Mouse (Mus musculus): ENCODE measurements at regions not wholly inside any gene's neighbourhood (a gene's known extent, or its start where the extent isn't known, plus 50 kb on each side); places are given as distances from the start of the nearest gene placed in this dataset.
A peak's percentile ranks its signal among the peaks of the same experiment; 100 is the strongest.

DNA sequence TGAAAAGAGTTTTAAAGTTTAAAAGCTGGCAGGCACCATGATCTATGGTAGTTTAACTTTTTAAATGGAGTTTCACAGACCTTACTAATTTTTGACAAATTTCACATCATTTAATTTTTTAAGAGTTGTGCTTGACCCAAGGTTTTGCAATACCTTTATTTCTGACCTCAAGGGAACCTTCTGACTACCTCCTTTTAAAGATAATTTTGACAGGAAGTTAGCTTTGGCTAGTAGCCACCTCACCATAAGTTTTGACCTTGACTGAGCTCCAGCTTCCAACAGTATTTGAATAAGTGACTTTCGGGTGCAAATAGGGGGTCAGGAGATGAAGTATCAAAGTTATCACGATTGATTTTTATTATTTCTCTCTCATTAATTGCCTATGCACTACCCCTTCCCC is 149.9 kb downstream of the Rpl36a-ps1 start:
- no peak for DNase-seq
- intact Hi-C loops (cut with DNase I): no loop called here

DNA sequence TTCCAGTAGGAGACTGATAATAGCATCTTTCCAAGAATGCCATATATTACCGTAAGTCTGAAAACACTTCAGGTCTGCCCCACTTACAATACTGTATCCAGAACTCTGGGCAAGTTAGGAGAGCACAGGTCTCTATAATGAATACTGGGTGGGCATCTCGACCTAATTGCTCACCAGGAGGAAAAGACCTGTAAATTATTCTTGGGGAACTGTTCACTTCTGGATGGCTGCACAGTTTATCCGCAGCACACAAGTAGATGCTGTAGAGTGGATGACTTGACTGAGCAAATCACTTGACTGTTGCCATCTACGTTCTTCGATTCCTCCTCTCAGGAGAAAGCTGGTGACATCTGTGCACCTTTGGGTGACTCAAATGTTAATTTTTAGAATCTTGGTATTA is 159.8 kb downstream of the Rpl36a-ps1 start:
- intact Hi-C loops (cut with DNase I): no loop called here
- DNase-seq: no peak

DNA sequence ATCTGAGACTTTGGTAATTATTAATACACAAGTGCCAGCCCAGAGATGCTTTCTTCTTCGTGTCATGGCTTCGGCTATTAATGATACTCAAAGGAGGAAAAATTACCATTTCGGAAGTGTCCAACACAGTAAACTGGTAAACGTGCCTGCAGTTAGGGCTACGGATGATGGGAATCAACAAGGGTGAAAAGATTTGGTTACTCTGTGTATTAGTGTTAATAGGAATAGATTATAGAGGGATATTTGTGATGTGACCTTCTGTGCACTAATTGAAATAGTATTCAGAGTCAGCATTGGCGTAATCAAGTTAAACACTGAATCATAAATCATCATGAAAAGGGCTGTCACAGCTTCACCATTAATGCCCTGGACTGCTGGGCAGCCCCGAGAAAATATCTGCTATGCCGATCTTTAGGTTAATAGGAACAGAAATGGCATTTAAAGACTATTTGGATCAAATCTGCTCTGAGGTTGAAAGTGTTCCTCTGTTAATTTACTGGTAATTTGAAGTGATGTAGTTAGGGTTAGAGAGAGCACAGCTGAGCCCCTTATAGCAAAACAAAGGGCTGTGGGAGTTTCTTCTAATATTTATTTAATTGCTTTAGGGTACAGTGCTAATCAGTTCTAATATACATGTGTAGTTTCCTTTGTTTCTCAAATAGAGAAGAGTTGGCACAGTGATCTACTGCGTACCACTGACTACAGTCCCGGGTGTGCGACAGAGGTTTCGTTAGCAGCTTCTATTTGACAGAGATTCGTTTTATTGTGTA is 160.7 kb downstream of the Rpl36a-ps1 start:
- intact Hi-C loops (cut with DNase I): no loop called here
- no peak for DNase-seq

DNA sequence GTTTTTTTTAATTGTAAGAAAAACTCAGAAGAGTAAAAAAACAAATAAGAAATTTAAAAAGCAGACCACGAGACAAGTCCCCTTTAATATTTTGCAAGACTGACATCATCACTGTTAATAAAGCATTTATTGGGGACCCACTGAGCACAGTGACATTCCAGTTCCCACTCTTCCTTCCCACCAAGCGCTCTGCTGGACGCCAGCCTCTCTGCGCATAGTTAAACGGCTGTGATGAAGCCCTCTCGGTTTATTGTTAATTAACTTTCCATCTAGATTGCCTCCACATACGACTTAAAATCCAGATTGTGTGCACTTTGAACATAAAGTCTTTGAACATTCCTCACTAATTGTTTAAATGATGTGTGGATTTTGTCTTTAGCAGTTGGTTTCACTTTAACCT is 161.7 kb downstream of the Rpl36a-ps1 start:
- DNase-seq: no peak
- intact Hi-C loops (cut with DNase I): no loop called here

DNA sequence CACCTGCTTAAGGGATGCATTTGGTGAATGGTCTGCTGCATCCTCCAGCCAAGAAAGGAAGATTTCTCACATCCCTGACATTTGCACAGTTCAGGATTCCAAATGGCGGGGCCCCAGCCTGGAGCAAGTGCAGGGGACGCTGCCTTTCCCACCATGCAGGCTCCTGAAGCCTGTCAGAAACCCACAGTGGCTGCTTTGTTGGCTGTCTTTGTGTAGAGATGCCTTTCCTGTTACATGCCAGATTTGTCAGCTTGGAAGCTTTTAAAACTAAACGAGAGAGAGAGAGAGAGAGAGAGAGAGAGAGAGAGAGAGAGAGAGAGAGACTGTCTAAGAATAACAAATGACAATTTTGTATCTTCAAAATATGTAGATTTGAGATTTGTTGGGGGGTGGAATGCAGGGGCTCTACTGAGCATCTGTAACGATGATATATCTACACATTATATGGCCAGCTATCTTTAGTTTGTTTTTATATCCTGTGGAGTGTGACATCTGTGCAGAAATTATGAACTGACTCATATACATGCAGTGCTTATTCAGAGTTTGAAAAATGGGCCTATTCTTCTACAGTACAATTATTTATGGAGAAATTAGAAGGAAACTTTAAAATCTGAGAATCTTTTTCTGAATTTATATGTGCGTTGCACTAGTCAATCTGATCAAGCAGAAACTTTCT is 164.0 kb downstream of the Rpl36a-ps1 start:
- DNase-seq: no peak
- intact Hi-C loops (cut with DNase I): no loop called here

DNA sequence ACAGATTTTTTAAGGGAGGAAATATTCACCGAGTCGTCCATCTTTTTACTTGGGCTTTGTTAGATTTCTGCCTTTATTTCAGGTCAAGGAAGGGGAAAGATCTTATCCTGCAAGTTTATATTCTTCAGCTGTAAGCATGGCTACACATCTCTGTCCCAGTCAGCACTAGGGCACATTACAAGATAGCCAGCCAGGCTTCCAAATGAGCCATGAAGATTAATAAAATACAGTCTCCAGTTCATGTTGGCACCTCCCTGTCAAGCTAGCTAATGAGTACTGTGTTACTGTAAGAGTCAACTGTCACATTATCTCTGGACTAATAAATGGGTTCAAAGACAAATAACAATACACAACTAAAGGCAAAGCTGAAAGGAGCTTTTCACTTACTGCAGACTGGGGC is 166.6 kb downstream of the Rpl36a-ps1 start:
- intact Hi-C loops (cut with DNase I): no loop called here
- DNase-seq: no peak

DNA sequence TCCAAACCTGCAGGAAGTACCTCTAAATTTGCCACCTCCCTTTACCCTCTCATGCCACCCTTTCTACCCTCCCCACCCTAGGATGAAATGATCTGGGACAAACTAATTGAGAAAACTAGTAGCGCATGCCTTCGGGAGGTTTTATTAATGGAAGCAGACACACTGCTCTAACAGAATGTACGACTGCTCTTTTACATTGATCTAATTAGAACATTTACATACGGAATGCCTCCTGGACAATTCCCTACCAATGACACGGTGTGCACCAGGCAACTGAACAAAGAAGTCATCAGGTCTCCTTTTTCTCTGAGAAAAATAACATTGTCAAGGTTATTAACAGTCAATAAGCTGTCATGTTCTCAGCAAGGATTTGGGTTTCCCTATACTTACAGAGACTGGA is 180.5 kb downstream of the Rpl36a-ps1 start:
- intact Hi-C loops (cut with DNase I): no loop called here

DNA sequence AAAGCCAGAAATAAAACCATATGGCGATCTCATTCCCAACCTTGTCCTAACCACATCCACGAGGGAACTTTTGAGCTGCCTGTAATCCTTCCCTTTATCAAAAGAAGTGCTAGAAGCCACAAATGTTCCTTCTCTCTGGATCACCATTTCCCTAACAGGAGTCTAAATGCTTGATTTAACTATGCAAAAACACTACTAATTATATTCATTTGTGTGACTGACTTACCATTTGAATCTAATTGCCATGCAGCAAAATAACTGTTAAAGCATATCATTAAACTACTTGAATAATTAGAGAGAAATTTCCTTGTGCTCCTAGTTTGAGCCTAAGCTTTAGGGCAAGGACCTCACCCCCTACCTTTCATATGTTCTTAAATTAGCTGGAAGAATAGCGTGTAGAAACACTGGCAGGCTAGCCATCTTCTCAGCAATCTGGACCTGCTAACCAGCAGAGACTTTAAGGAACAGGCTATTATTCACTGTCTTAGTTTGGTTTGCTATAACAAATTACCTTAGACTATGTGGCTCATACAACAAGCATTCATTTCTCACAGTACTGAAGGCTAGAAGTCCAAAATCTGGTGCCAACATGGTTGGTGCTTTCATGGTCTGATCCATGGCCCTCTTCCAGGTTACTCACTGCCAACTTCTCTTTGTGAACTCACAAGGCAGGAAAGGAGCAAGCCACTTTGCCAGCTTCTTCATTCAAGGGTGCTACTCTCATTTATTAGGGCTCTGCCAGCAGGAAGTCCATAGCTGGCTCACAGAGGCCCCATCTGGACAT is 183.7 kb downstream of the Rpl36a-ps1 start:
- intact Hi-C loops (cut with DNase I): no loop called here
- DNase-seq: peak in 1 of 2 experiments; percentile 4

More for the DNA sequence above, 180.5 kb downstream of the Rpl36a-ps1 start:
- DNase-seq: no peak

DNA sequence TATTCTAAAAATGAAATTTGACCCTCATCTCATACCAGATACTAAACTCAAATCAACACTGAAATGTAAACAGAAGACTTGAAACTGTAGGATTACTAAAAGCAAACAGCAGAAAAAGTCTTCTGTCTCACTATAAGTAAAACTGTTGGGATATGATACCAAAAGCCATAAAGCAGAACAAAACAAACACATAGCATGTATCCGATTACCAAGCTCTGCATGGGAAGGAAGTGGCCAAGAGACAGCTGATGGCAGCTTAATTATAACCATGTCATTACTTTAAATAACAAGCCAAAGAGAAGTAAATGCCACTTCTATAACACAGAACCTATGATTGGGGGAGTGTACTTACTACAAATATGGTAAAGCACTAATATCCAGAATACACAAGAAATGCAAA is 186.0 kb downstream of the Rpl36a-ps1 start:
- intact Hi-C loops (cut with DNase I): no loop called here
- DNase-seq: no peak

DNA sequence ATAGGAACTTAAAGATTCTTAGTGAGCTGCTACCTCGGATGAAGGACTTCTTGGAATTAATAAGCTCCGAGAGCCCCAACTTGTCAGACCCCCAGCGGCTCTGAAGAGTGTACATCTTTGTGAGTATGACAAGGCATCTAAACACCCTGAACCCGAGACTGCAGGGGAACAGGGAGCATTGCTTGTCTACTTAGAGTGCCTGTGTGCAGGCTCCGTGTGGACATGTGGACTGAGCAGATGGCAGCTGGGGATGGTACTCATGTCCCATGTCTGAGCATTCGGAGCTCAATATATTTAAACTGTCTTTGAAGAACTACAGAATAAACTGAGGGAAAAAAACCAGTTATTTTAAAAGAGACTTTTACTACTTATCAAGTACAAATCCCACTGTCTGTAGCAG is 189.1 kb downstream of the Rpl36a-ps1 start:
- DNase-seq: no peak
- intact Hi-C loops (cut with DNase I): no loop called here

DNA sequence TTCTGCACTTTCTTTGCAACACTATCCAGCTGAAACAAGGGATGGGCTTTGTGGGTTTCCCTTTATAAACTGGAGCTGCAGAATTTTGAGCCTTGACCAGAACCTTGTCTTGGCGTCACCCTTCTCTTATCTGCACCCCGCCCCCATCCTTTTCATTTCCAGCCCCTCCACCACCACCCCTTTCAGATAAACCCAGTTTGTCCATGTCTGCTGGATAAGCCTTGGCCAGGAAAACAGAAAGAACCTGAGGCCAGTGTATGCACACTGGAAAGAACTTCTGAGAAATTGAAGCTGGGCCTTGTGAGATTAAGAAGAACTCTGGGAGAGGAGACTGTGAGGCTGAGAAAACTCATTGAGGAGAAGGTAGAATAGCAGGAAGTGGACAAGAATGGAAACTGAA is 192.8 kb downstream of the Rpl36a-ps1 start:
- DNase-seq: no peak
- intact Hi-C loops (cut with DNase I): no loop called here

DNA sequence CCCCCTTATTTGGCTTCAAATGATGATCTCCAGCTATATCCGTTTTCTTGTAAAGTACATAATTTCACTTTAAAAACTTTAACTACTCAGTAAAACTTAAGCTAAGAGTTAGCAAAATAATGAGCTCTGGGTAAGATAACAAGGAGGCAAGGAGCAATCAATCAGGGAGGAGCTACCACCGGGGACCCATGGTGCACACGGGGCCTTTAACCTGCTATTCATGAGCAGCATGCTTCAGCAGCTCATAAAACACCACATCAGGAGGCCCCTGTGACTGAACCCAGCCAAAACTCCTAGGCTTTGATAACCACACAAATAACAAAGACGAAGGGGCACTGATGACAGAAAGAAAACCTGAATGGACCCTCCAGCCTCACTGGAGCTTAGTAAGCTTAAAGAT is 202.1 kb downstream of the Rpl36a-ps1 start:
- no peak for DNase-seq
- intact Hi-C loops (cut with DNase I): no loop called here

DNA sequence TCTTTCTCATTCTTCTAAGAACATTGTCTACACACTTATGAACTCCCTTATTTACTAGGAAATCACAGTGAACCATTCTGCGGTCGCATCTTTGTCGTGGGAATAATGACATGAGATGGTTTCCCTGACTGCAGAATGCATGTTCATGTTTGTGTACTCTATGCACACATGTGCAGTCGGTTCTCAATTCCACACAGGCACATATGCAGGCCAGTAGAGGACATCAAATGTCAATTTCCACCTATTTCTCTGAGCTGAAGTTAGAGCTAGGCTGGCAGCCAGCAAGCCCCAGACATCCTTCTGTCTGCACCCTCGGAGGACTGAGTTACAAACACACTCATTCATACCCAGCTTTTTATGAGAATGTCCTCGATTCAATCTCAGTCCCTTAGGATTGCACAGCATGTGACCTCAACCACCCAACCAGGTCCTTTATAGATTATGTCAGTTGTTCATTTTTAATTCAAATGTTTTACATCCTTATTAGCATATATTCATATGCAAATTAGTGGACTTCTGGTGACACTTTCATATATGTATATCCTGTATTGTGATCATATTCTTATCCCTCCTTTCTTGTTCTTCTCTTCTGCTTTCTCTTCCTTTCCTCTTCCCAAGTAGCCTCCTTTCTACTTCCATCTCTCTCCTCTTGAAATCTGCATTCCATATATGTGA is 202.7 kb downstream of the Rpl36a-ps1 start:
- no peak for DNase-seq
- intact Hi-C loops (cut with DNase I): no loop called here

DNA sequence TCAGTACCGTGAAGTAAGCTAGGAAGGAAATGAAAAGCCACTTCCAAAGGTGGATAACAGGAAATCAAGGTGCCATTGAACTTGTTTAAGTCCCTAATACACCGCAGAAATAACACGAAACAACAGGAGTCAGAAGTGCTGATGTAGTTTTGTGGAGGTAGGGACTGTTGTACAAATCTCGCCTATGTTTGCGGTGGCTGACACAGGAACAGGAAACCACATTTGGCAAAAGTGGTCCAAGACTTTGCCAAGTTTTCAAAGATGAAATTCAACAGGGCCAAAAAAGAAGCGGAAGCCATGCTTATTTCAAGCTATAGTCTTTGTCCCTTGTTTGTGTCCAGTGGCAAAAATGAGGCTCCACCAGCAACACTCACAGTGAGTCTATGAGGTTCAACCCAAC is 204.3 kb downstream of the Rpl36a-ps1 start:
- no peak for DNase-seq
- intact Hi-C loops (cut with DNase I): no loop called here

DNA sequence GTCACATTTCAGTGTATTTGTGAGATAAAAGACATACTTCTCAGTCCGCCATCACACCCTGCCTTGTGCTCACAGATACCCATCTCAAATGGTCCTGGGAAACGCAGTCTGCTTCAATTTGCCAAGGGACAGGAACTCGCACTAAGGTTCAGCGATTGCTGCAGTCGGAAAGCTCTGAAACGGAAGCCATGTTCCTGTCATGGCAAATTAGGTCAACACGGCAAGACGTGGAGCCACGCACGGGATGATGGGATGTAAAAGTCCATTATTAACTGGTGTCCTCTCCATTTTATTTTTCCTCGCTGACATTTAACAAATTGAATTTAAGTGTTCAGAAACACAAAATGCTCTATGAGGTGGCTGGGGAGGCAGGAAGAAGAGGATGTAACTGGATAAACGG is 212.4 kb downstream of the Rpl36a-ps1 start:
- intact Hi-C loops (cut with DNase I): no loop called here
- no peak for DNase-seq

DNA sequence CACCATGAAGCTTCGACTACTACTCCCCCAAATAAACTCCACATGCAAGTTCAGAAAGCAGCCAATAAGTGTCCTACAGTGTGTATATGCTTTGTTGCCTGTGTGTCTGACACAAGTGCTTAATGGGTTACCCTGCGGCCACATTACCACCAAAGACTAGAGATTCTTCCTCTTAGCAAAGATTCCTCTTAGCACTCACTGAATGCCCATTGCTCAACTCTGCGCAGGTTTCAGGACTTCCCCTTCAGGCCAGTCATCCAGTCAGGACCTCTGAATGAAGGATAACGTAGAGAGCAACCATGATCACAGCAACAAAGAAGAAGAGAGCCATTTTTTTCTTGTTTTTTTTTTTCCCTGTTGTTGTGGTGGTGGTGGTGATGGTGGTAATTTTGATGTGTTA is 222.0 kb downstream of the Rpl36a-ps1 start:
- intact Hi-C loops (cut with DNase I): no loop called here
- DNase-seq: no peak

DNA sequence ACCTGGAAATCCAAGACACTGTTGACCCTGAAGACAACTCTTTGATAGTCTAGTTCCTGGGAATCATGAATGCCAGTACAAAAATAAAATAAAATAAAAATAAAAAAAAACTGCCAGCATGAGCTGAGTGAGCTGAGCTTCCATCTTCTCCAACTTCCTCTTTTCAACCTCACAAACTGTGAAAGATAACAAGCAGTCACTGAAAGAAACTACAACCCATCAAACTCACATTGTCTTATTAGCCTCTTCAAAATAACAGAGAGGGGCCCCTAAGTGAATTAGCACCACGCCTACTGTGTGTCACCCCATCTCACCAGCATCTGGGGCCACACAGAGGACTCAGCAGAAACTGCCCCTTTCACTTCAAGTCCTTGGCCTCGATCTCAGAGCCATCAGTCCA is 225.3 kb downstream of the Rpl36a-ps1 start:
- intact Hi-C loops (cut with DNase I): no loop called here
- no peak for DNase-seq

DNA sequence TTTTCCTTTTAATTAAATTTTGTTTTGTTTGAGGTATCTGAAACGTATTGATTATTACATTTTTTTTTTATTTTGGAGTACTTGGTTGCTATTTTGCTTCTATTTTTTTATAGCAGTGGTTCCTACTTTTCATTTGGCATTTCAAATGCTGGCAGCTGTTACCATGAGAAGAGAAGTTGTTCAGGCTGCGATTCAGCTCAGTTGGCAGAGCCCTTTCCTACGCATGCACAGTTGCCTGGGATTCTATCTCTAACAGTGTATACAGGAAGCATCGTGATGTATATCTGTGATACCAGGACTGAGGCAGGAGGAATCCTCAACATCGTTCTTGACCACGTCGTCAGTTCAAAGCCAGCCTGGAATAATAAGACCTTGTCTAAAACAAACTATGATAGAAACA is 226.6 kb downstream of the Rpl36a-ps1 start:
- intact Hi-C loops (cut with DNase I): no loop called here

DNA sequence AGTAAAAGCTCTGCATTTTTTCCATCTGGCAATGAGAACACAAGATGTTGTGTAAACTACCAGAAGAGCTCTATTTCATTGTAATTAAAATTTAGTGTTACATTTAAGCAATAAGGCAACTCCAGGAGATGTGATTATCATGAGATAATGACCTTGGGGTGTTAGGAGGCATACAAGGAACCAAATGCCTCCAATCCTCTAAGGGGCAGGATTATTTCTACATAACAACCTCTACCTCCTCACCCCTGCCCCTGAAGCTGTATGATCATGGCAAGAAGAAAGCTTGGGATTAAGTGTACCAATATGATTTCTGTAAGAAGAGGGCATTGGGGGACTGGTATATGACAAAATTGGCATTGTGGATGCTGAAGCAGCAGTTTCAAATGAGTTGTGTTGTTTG is 228.8 kb downstream of the Rpl36a-ps1 start:
- DNase-seq: no peak
- intact Hi-C loops (cut with DNase I): no loop called here

More for the DNA sequence above, 226.6 kb downstream of the Rpl36a-ps1 start:
- no peak for DNase-seq

DNA sequence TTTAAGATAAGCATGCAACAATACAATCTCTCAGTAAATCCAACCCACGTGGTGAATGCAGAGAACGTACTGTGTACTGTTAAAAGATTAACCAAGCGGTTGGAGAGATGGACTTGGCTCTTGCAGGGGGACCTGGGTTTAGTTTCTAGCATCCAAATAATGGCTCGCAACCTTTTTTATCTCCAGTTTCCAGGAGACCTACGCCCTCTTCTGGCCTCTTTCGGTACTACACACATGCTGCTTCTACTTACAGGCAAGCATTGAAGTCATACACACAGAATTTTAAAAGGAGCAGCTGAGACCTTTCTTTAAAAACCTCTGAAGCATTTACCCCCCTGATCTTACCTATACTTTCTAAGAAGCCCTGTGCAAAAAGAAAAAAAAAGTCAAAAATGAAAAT is 243.4 kb downstream of the Rpl36a-ps1 start:
- intact Hi-C loops (cut with DNase I): no loop called here
- DNase-seq: no peak

All from heart, postnatal 36 days (tissue).